Mouse (Mus musculus) hindbrain, embryonic 11.5 days (tissue): ENCODE measurements around the gene Fam160a2. TPM values are rescaled to one million over a fixed set of nuclear protein-coding genes. Genes with fewer than 3 reads are reported as not detected.
"Not testable (repeated sequence)": the region's sequence is repeated elsewhere in the genome, so short reads cannot be mapped to it uniquely, and the experiment has no call there.

Experiments used
- ATAC-seq: fragments of 200-750 bp; cut with Nextera tagmentation; 2 replicates; pipeline ENCODE4 v1.8.0; 2017; ENCODE audit warnings: mild to moderate bottlenecking, moderate TSS enrichment, moderate library complexity; ENCODE audit not compliant: low FRiP score
- DNase-seq: peaks from one replicate; pipeline ENCODE4 v3.0.0-alpha.2; 2015; ENCODE audit warnings: low spot score
- H3K27ac ChIP-seq: fragments of 300-500 bp; sonication (generic); 2 replicates; pipeline ENCODE4 v1.5.1; 2014; ENCODE audit warnings: mild to moderate bottlenecking, low read depth, low read length
- H3K27me3 ChIP-seq: fragments of 300-500 bp; sonication (generic); 2 replicates; pipeline ENCODE4 v1.6.1; 2014; ENCODE audit warnings: mild to moderate bottlenecking, low read length, moderate library complexity, mixed read lengths; ENCODE audit not compliant: control insufficient read depth, insufficient read depth
- H3K36me3 ChIP-seq: fragments of 300-500 bp; sonication (generic); 2 replicates; pipeline ENCODE4 v1.6.1; 2014; ENCODE audit warnings: mild to moderate bottlenecking, low read length, moderate library complexity, mixed read lengths; ENCODE audit not compliant: control insufficient read depth, insufficient read depth
- H3K4me1 ChIP-seq: fragments of 300-500 bp; sonication (generic); replicated peaks from 2 replicates; pipeline ENCODE4 v1.6.1; 2014; ENCODE audit warnings: low read length, mixed read lengths; ENCODE audit not compliant: control insufficient read depth, insufficient read depth
- H3K4me2 ChIP-seq: fragments of 300-500 bp; sonication (generic); replicated peaks from 2 replicates; pipeline ENCODE4 v1.6.1; 2014; ENCODE audit warnings: mild to moderate bottlenecking, low read depth, low read length
- H3K4me3 ChIP-seq: fragments of 300-500 bp; sonication (generic); 2 replicates; pipeline ENCODE4 v1.5.1; 2014; ENCODE audit warnings: low read depth, low read length
- H3K9ac ChIP-seq: fragments of 300-500 bp; sonication (generic); 2 replicates; pipeline ENCODE4 v1.6.1; 2014; ENCODE audit warnings: low read depth, low read length
- H3K9me3 ChIP-seq: fragments of 300-500 bp; sonication (generic); 2 replicates; pipeline ENCODE4 v1.6.1; 2016; ENCODE audit warnings: low read length; ENCODE audit not compliant: control insufficient read depth
- WGBS: fragments of 180-500 bp; shearing (Covaris S2); extraction: QIAGEN DNeasy Blood & Tissue Kit; methylation state at CpG from one replicate; pipeline ENCODE4 v1.1.7; 2014; 5-methylcytosine and 5-hydroxymethylcytosine counted together
- polyA plus RNA-seq: library from polyadenylated mRNA; unstranded; fragments of >200 nt; fragmentation: Nextera tagmentation; extraction: Ambion mirVana; gene quantifications from 2 replicates; pipeline ENCODE4 v1.2.1, GENCODE M21; 2014

Gene Fam160a2
- polyA plus RNA-seq, 1 experiment from 2014 or later, result 33.9 TPM

- no peaks in the 10 kb centered on the region for H3K4me1 ChIP-seq
- no peaks in the 10 kb centered on the region for H3K27me3 ChIP-seq
- H3K4me2 ChIP-seq, result no peak overlapping the region
- H3K9ac ChIP-seq, result no peak overlapping the region
- H3K4me3 ChIP-seq, result no peak overlapping the region
- H3K9me3 ChIP-seq, result no peaks in the 10 kb centered on the region
- ATAC-seq (no peak), DNase-seq (no peak)
- 97% methylated on average over 3 of the region's 3 CpGs for WGBS
- no peaks in the 10 kb centered on the region for H3K36me3 ChIP-seq
- no peak overlapping the region for H3K27ac ChIP-seq
Measured at GRCm38 (mm10) chr7:105373976-105374375, 25.9 kb downstream of the Fam160a2 start.

GRCm38 (mm10) chr7:105373509-105373908 is 26.3 kb downstream of the Fam160a2 start:
- WGBS, result 94% methylated on average over 4 of the region's 4 CpGs
- no peak for DNase-seq

GRCm38 (mm10) chr7:105372912-105373311 is 26.9 kb downstream of the Fam160a2 start:
- H3K4me1 ChIP-seq, result no peaks in the 10 kb centered on the region
- H3K27me3 ChIP-seq, result no peaks in the 10 kb centered on the region
- H3K9ac ChIP-seq, result no peak overlapping the region
- ATAC-seq, result no peak
- no peak overlapping the region for H3K4me3 ChIP-seq
- H3K36me3 ChIP-seq, result no peaks in the 10 kb centered on the region
- no peak for DNase-seq
- no peak overlapping the region for H3K4me2 ChIP-seq
- H3K9me3 ChIP-seq, result no peaks in the 10 kb centered on the region
- WGBS, result 96% methylated on average over 1 of the region's 1 CpGs
- H3K27ac ChIP-seq, result no peak overlapping the region

More at GRCm38 (mm10) chr7:105373509-105373908, 26.3 kb downstream of the Fam160a2 start:
- no peaks in the 10 kb centered on the region for H3K4me1 ChIP-seq
- no peaks in the 10 kb centered on the region for H3K9me3 ChIP-seq
- H3K4me2 ChIP-seq, result no peak overlapping the region
- H3K27me3 ChIP-seq, result no peaks in the 10 kb centered on the region
- ATAC-seq, result no peak
- no peak overlapping the region for H3K9ac ChIP-seq
- no peak overlapping the region for H3K4me3 ChIP-seq
- no peaks in the 10 kb centered on the region for H3K36me3 ChIP-seq
- no peak overlapping the region for H3K27ac ChIP-seq

- Histone ChIP-seq H3K27ac (no peak overlapping the region), H3K27me3 (no peaks in the 10 kb centered on the region), H3K9me3 (no peaks in the 10 kb centered on the region), H3K4me3 (no peak overlapping the region), H3K4me2 (no peak overlapping the region), H3K36me3 (no peaks in the 10 kb centered on the region), H3K9ac (no peak overlapping the region), H3K4me1 (no peaks in the 10 kb centered on the region)
- WGBS, result 98% methylated on average over 4 of the region's 4 CpGs
- no peak for DNase-seq
- no peak for ATAC-seq
Measured at GRCm38 (mm10) chr7:105368521-105368920, 31.3 kb downstream of the Fam160a2 start.

- H3K27ac ChIP-seq, result no peak within 1 kb of the TSS
- H3K27me3 ChIP-seq, result no peaks in the 10 kb centered on the region
- WGBS, result 90% methylated on average over 1 of the region's 1 CpGs
Measured at GRCm38 (mm10) chr7:105367930-105368329, 31.9 kb downstream of the Fam160a2 start, which contains the start of gene Olfr692. Gene Olfr692 (plus strand): TSS chr7:105368230.

GRCm38 (mm10) chr7:105367268-105367667 is 32.6 kb downstream of the Fam160a2 start:
- Histone ChIP-seq H3K9ac (no peak overlapping the region), H3K27ac (no peak overlapping the region), H3K4me2 (no peak overlapping the region), H3K4me3 (no peak overlapping the region), H3K4me1 (no peaks in the 10 kb centered on the region), H3K27me3 (no peaks in the 10 kb centered on the region), H3K36me3 (no peaks in the 10 kb centered on the region), H3K9me3 (no peaks in the 10 kb centered on the region)
- ATAC-seq (no peak), DNase-seq (no peak)
- 90% methylated on average over 5 of the region's 5 CpGs for WGBS

More at GRCm38 (mm10) chr7:105367930-105368329, 31.9 kb downstream of the Fam160a2 start, which contains the start of gene Olfr692:
- no peak for DNase-seq
- H3K36me3 ChIP-seq, result no peaks in the 10 kb centered on the region
- H3K4me2 ChIP-seq, result no peak within 1 kb of the TSS
- no peaks in the 10 kb centered on the region for H3K4me1 ChIP-seq
- no peaks in the 10 kb centered on the region for H3K9me3 ChIP-seq
- no peak within 1 kb of the TSS for H3K9ac ChIP-seq
- no peak within 1 kb of the TSS for H3K4me3 ChIP-seq
- no peak for ATAC-seq

GRCm38 (mm10) chr7:105361713-105362112 is 38.1 kb downstream of the Fam160a2 start:
- 81% methylated on average over 2 of the region's 2 CpGs for WGBS
- no peaks in the 10 kb centered on the region for H3K36me3 ChIP-seq
- no peaks in the 10 kb centered on the region for H3K27me3 ChIP-seq
- no peak overlapping the region for H3K4me2 ChIP-seq
- H3K4me1 ChIP-seq, result no peaks in the 10 kb centered on the region
- ATAC-seq (no peak), DNase-seq (no peak)
- no peak overlapping the region for H3K9ac ChIP-seq
- no peaks in the 10 kb centered on the region for H3K9me3 ChIP-seq
- H3K27ac ChIP-seq, result no peak overlapping the region
- H3K4me3 ChIP-seq, result no peak overlapping the region

- H3K9me3 ChIP-seq, H3K4me2 ChIP-seq, DNase-seq, H3K27me3 ChIP-seq, H3K4me1 ChIP-seq, H3K36me3 ChIP-seq, H3K27ac ChIP-seq, H3K4me3 ChIP-seq, H3K9ac ChIP-seq: not testable (repeated sequence)
- ATAC-seq, result peak; percentile 100
- WGBS, result 97% methylated on average over 1 of the region's 2 CpGs
Measured at GRCm38 (mm10) chr7:105356487-105356886, 43.4 kb downstream of the Fam160a2 start.

GRCm38 (mm10) chr7:105356064-105356463 is 43.8 kb downstream of the Fam160a2 start:
- WGBS, result no CpG with 5 or more reads among the region's 5 CpGs
- H3K27me3 ChIP-seq, H3K9me3 ChIP-seq, H3K36me3 ChIP-seq, DNase-seq, H3K27ac ChIP-seq, H3K4me3 ChIP-seq, H3K4me1 ChIP-seq, H3K4me2 ChIP-seq, H3K9ac ChIP-seq: not testable (repeated sequence)
- peak; percentile 85 for ATAC-seq
